Mouse (Mus musculus) B cell, adult 2 months (primary cell): ENCODE results near the gene Osm.

Experiments used
- DNase-seq, 2 experiments: peaks; one replicate each; pipeline ENCODE4 v3.0.0; 2022

Gene Osm

GRCm38 (mm10) chr11:4276411-4276861 is 40.2 kb downstream of the Osm start:
- DNase-seq = no peak

- no peak for DNase-seq
Observed at GRCm38 (mm10) chr11:4279909-4280308, 43.7 kb downstream of the Osm start.

- no peak for DNase-seq
Observed at GRCm38 (mm10) chr11:4281852-4282251, 45.6 kb downstream of the Osm start.

GRCm38 (mm10) chr11:4283627-4284026 is 47.4 kb downstream of the Osm start:
- DNase-seq = no peak

- DNase-seq = peak; percentile 41 to 51
Observed at GRCm38 (mm10) chr11:4289280-4289679, 53.1 kb downstream of the Osm start.
